ENCODE assay signal across 21 mouse cellular contexts in the genomic region with DNA sequence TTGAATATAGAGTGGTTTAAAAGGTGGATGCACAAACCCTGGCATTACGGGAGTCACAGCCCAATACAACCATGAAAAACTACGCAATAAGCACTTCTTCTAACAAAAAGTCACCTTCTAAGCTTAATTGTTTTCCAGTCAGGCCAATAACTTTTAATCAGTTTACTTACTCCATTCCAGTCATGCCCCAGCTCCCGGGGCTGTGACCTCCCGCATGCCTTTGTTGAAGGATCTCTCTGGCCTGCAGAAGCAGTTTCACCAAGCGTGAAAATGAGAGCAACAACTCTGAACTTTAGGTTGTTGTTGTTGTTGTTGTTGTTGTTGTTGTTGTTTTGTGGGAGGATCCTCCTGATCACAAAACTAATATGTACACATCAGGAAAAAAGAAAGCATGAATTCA. TPM values are rescaled to one million over a fixed set of nuclear protein-coding genes. Genes with fewer than 3 reads are reported as not detected.
DNase-seq lines count a peak whose midpoint lies in the region; ATAC-seq lines count a peak whose summit lies in the region.
"Had no signal": no experiment of that assay in that cellular context is flagged by ENCODE, and none has a peak within 500 bp of the region (broad histone marks: within the 10 kb centered on the region; RNA-seq: fewer than 3 reads in every experiment).

No protein-coding gene starts in this region.

- H3K9ac ChIP-seq in liver, embryonic 11.5 days (ENCODE audit: low read depth, low read length): no peak overlapping the region
- no peak overlapping the region for H3K9ac ChIP-seq in kidney, embryonic 15.5 days
- H3K9ac ChIP-seq in midbrain, embryonic 13.5 days (replicated peaks): no peak overlapping the region
- H3K9ac ChIP-seq: embryonic facial prominence, embryonic 12.5 days; forebrain, postnatal 0 days; heart, embryonic 12.5 days; hindbrain, embryonic 12.5 days had no signal

- H3K36me3 ChIP-seq in liver, embryonic 11.5 days (ENCODE audit: control insufficient read depth, insufficient read depth, low read length): no peaks in the 10 kb centered on the region
- no peaks in the 10 kb centered on the region for H3K36me3 ChIP-seq in kidney, embryonic 15.5 days
- H3K36me3 ChIP-seq in midbrain, embryonic 13.5 days: no peaks in the 10 kb centered on the region
- H3K36me3 ChIP-seq: embryonic facial prominence, embryonic 12.5 days; heart, embryonic 12.5 days; hindbrain, embryonic 12.5 days had no signal

- no peaks in the 10 kb centered on the region for H3K9me3 ChIP-seq in liver, embryonic 11.5 days (ENCODE audit: control insufficient read depth, low read length)
- no peaks in the 10 kb centered on the region for H3K9me3 ChIP-seq in kidney, embryonic 15.5 days (replicated peaks)
- no peaks in the 10 kb centered on the region for H3K9me3 ChIP-seq in midbrain, embryonic 13.5 days
- H3K9me3 ChIP-seq: embryonic facial prominence, embryonic 12.5 days; heart, embryonic 12.5 days; hindbrain, embryonic 12.5 days had no signal

- peak; percentile 3 for DNase-seq in liver, embryonic 11.5 days (ENCODE audit: low spot score)
- DNase-seq in liver: no peak
- DNase-seq in kidney, postnatal 14 days: peak; percentile 54
- DNase-seq in heart, postnatal 4 days: no peak
- no peak for DNase-seq in adipocyte (ENCODE audit: low spot score)
- no peak for DNase-seq in cerebellum, postnatal 14 days
- DNase-seq: adrenal gland, adult 2 months; adrenal gland, postnatal 25 days; cerebellum, adult 2 months; forebrain, postnatal 0 days; gastrocnemius, postnatal 14 days; heart, postnatal 36 days had no signal

- H3K27me3 ChIP-seq in liver, embryonic 11.5 days (replicated peaks; ENCODE audit: control insufficient read depth, insufficient read depth, low read length): no peaks in the 10 kb centered on the region
- H3K27me3 ChIP-seq in kidney, embryonic 15.5 days: no peaks in the 10 kb centered on the region
- no peaks in the 10 kb centered on the region for H3K27me3 ChIP-seq in midbrain, embryonic 13.5 days
- H3K27me3 ChIP-seq: embryonic facial prominence, embryonic 12.5 days; heart, embryonic 12.5 days; hindbrain, embryonic 12.5 days; Patski had no signal

- no peak overlapping the region for H3K4me3 ChIP-seq in liver, embryonic 11.5 days (ENCODE audit: low read depth, low read length)
- no peak overlapping the region for H3K4me3 ChIP-seq in kidney, embryonic 15.5 days (replicated peaks)
- H3K4me3 ChIP-seq in midbrain, embryonic 13.5 days (replicated peaks): no peak overlapping the region
- H3K4me3 ChIP-seq: embryonic facial prominence, embryonic 12.5 days; heart, embryonic 12.5 days; hindbrain, embryonic 12.5 days had no signal

- 72% methylated on average over 5 of the region's 5 CpGs for WGBS in liver, embryonic 11.5 days
- 38% methylated on average over 5 of the region's 5 CpGs for whole genome bisulfite sequencing in kidney, embryonic 15.5 days
- WGBS in midbrain, embryonic 13.5 days: 34% methylated on average over 5 of the region's 5 CpGs

- ATAC-seq in liver, embryonic 11.5 days (replicated peaks; ENCODE audit: low FRiP score): no peak
- ATAC-seq in kidney, embryonic 15.5 days (replicated peaks; ENCODE audit: low FRiP score): peak; percentile 76
- ATAC-seq in midbrain, embryonic 13.5 days: no peak
- ATAC-seq: activated CD4-positive, CD25-positive, alpha-beta regulatory T cell, adult 4 months; forebrain, postnatal 0 days; hindbrain, embryonic 16.5 days; Patski had no signal

- no peak overlapping the region for H3K4me2 ChIP-seq in liver, embryonic 11.5 days
- no peak overlapping the region for H3K4me2 ChIP-seq in kidney, embryonic 15.5 days
- H3K4me2 ChIP-seq in midbrain, embryonic 13.5 days (replicated peaks): no peak overlapping the region
- H3K4me2 ChIP-seq: embryonic facial prominence, embryonic 12.5 days; heart, embryonic 12.5 days; hindbrain, embryonic 12.5 days had no signal

- H3K27ac ChIP-seq in liver, embryonic 11.5 days (ENCODE audit: low read depth, low read length): no peak overlapping the region
- H3K27ac ChIP-seq in kidney, embryonic 15.5 days: peak overlapping the region; percentile 67
- no peak overlapping the region for H3K27ac ChIP-seq in midbrain, embryonic 13.5 days
- H3K27ac ChIP-seq: embryonic facial prominence, embryonic 12.5 days; hindbrain, embryonic 12.5 days had no signal

- H3K4me1 ChIP-seq in liver, embryonic 11.5 days (replicated peaks; ENCODE audit: control insufficient read depth, insufficient read depth, low read length): peaks cover 7% of the 10 kb centered on the region; the same call in 1 of the 2 replicates
- H3K4me1 ChIP-seq in kidney, embryonic 15.5 days: peaks cover 14% of the 10 kb centered on the region; the same call in 1 of the 2 replicates
- no peaks in the 10 kb centered on the region for H3K4me1 ChIP-seq in midbrain, embryonic 13.5 days (replicated peaks)
- H3K4me1 ChIP-seq: embryonic facial prominence, embryonic 12.5 days; heart, embryonic 12.5 days; hindbrain, embryonic 12.5 days had no signal

RNA-seq across cellular contexts. Expression of gene 0610040J01Rik, which starts 21.8 kb away (rescaled TPM):
- polyA plus RNA-seq in liver, embryonic 11.5 days (2014; fragmentation: Nextera tagmentation; extraction: Ambion mirVana): 11.8 and 15.4 TPM in 2 replicates
- polyA plus RNA-seq in kidney, embryonic 15.5 days (2015; fragmentation: Nextera tagmentation; extraction: Ambion mirVana): 48.8 and 51.9 TPM in 2 replicates
- 1.6 and 2.6 TPM in 2 replicates for polyA plus RNA-seq in midbrain, embryonic 13.5 days (2015; fragmentation: Nextera tagmentation; extraction: Ambion mirVana)
- under 1 TPM; 0.64 to 0.77 TPM for total RNA-seq in heart, postnatal 4 days (2021)
- total RNA-seq: MEL had no signal
- polyA plus RNA-seq: activated CD4-positive, CD25-positive, alpha-beta regulatory T cell, adult 4 months had no signal

Comparison
In these comparisons a context has a peak if more than half of its experiments do, and no peak if none do; other contexts are left out.
1. DNase-seq: peak in liver, embryonic 11.5 days (single experiment) and kidney, postnatal 14 days (single experiment); none in liver (single experiment), heart, postnatal 4 days (single experiment), adipocyte (single experiment) and cerebellum, postnatal 14 days (0 of 2).